Mouse (Mus musculus) neural tube, embryonic 11.5 days (tissue): ENCODE measurements around the gene Spock1. TPM values are rescaled to one million over a fixed set of nuclear protein-coding genes. Genes with fewer than 3 reads are reported as not detected.

Experiments used
- ATAC-seq: fragments of 200-750 bp; cut with Nextera tagmentation; 2 replicates; pipeline ENCODE4 v1.8.0; 2017; ENCODE audit warnings: moderate number of reproducible peaks, mild to moderate bottlenecking, moderate TSS enrichment, moderate library complexity; ENCODE audit not compliant: insufficient read depth, low FRiP score, low TSS enrichment
- DNase-seq: peaks from one replicate; pipeline ENCODE4 v3.0.0-alpha.2; 2015; ENCODE audit warnings: low spot score
- H3K27ac ChIP-seq: fragments of 300-500 bp; sonication (generic); 2 replicates; pipeline ENCODE4 v1.5.1; 2014; ENCODE audit warnings: low read depth, mild to moderate bottlenecking, low read length
- H3K27me3 ChIP-seq: fragments of 300-500 bp; sonication (generic); 2 replicates; pipeline ENCODE4 v1.6.1; 2014; ENCODE audit warnings: mild to moderate bottlenecking, low read length, mixed read lengths; ENCODE audit not compliant: control insufficient read depth, insufficient read depth
- H3K36me3 ChIP-seq: fragments of 300-500 bp; sonication (generic); 2 replicates; pipeline ENCODE4 v1.6.1; 2014; ENCODE audit warnings: mild to moderate bottlenecking, low read length, moderate library complexity, mixed read lengths; ENCODE audit not compliant: control insufficient read depth, insufficient read depth
- H3K4me1 ChIP-seq: fragments of 300-500 bp; sonication (generic); 2 replicates; pipeline ENCODE4 v1.6.1; 2014; ENCODE audit warnings: low read length, mixed read lengths; ENCODE audit not compliant: control insufficient read depth, insufficient read depth
- H3K4me2 ChIP-seq: fragments of 300-500 bp; sonication (generic); 2 replicates; pipeline ENCODE4 v1.6.1; 2014; ENCODE audit warnings: low read depth, mild to moderate bottlenecking, moderate library complexity
- H3K4me3 ChIP-seq: fragments of 300-500 bp; sonication (generic); 2 replicates; pipeline ENCODE4 v1.5.1; 2014; ENCODE audit warnings: low read depth, low read length
- H3K9ac ChIP-seq: fragments of 300-500 bp; sonication (generic); 2 replicates; pipeline ENCODE4 v1.6.1; 2014; ENCODE audit warnings: mild to moderate bottlenecking, low read length
- H3K9me3 ChIP-seq: fragments of 300-500 bp; sonication (generic); 2 replicates; pipeline ENCODE4 v1.6.1; 2016; ENCODE audit warnings: low read length; ENCODE audit not compliant: control insufficient read depth
- WGBS: fragments of 180-500 bp; shearing (Covaris S2); extraction: QIAGEN DNeasy Blood & Tissue Kit; methylation state at CpG from one replicate; pipeline ENCODE4 v1.1.7; 2014; 5-methylcytosine and 5-hydroxymethylcytosine counted together
- polyA plus RNA-seq: library from polyadenylated mRNA; unstranded; fragments of >200 nt; fragmentation: Nextera tagmentation; extraction: Ambion mirVana; gene quantifications from 2 replicates; pipeline ENCODE4 v1.2.1, GENCODE M21; 2014

Spock1 gene
- polyA plus RNA-seq, 1 experiment from 2014 or later = 23.3 TPM

DNA sequence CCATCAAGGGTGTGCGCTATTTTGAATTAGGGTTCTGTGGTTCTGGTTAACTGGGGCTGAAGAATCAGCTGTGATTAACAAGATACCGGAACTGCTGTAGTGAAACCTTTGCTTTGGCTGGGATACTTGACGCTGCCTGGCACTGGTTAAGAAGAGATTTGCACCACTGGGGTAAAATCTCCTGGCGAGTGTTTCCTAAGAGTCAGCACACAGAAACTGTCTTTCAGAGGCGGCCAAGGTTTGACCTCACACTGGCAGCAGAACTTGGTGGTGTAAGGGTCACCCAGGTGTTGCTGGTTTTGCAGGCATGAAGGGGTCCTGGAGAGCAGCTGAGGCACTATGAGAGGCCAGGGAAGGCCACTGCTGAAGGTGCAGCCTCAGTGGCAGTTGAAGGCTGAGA lies 489.4 kb downstream of the Spock1 start:
- H3K4me2 ChIP-seq = no peak overlapping the region
- H3K4me3 ChIP-seq = no peak overlapping the region
- no peak overlapping the region for H3K27ac ChIP-seq
- H3K9me3 ChIP-seq = no peaks in the 10 kb centered on the region
- WGBS = 94% methylated on average over 5 of the region's 5 CpGs
- H3K4me1 ChIP-seq = no peaks in the 10 kb centered on the region
- H3K27me3 ChIP-seq = no peaks in the 10 kb centered on the region
- H3K9ac ChIP-seq = no peak overlapping the region
- no peak for DNase-seq
- ATAC-seq = no peak
- no peaks in the 10 kb centered on the region for H3K36me3 ChIP-seq

DNA sequence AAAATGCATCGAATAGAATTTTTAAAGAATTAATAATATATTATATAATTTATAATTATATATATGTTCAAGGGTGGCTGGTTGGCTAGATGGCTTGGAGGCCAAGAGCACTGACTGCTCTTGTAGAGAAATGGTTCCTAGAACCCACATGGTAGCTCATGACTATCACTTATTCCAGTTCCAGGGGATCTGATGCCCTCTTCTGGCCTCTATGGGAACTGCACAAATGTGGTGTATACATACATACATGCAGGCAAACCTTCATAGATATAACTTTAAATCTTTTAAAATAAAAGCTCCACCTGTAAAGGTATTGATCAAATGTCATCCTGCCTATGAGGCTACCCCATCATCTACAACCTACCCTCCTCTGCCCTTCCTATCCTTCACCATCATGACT lies 493.4 kb downstream of the Spock1 start:
- Histone ChIP-seq H3K27ac (no peak overlapping the region), H3K27me3 (no peaks in the 10 kb centered on the region), H3K4me3 (no peak overlapping the region), H3K4me2 (no peak overlapping the region), H3K4me1 (no peaks in the 10 kb centered on the region), H3K36me3 (no peaks in the 10 kb centered on the region), H3K9ac (no peak overlapping the region), H3K9me3 (no peaks in the 10 kb centered on the region)
- ATAC-seq (no peak), DNase-seq (no peak)
- 92% methylated on average over 1 of the region's 1 CpGs for WGBS

DNA sequence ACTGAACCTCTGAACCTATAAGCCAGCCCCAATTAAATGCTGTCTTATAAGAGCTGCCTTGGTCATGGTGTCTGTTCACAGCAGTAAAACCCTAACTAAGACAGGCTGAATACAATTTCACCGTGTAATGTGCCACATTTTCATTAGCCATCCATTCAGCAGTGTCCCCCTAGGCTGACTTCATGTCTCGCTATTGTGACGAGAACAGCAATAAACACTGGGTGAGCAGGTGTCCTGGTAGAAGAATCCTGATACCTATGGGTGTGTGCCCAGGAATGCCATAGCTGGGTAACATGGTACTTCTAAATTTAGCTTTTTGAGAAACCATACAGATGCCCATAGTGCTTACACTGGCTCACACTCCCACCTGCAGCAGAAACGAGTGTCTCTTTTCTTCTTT lies 500.5 kb downstream of the Spock1 start:
- DNase-seq (no peak), ATAC-seq (no peak)
- Histone ChIP-seq H3K9ac (no peak overlapping the region), H3K4me3 (no peak overlapping the region), H3K36me3 (no peaks in the 10 kb centered on the region), H3K9me3 (no peaks in the 10 kb centered on the region), H3K4me2 (no peak overlapping the region), H3K4me1 (no peaks in the 10 kb centered on the region), H3K27me3 (no peaks in the 10 kb centered on the region), H3K27ac (no peak overlapping the region)
- 84% methylated on average over 4 of the region's 4 CpGs for WGBS

DNA sequence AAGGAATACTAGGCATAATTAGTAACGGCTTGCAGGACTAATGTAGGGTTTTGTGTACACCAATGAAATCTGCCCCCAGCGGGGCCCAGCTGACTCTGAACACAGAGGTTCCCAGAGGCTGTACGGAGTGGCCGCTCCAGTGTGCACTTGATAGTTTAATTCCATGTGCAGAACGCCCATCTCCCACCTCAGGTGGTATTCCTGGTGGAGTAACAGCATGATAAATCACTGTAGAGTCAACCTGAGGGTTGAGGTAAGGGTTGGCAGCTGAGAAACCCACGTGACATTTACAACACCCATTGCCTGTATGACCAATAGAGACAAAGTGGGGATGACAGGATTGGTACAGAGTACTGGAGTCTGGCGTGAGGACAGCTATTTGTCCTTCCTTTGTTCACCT lies 505.7 kb downstream of the Spock1 start:
- Histone ChIP-seq H3K36me3 (no peaks in the 10 kb centered on the region), H3K4me3 (no peak overlapping the region), H3K27ac (no peak overlapping the region), H3K9me3 (no peaks in the 10 kb centered on the region), H3K27me3 (no peaks in the 10 kb centered on the region), H3K4me1 (no peaks in the 10 kb centered on the region), H3K9ac (no peak overlapping the region), H3K4me2 (no peak overlapping the region)
- ATAC-seq (no peak), DNase-seq (no peak)
- 84% methylated on average over 7 of the region's 7 CpGs for WGBS

DNA sequence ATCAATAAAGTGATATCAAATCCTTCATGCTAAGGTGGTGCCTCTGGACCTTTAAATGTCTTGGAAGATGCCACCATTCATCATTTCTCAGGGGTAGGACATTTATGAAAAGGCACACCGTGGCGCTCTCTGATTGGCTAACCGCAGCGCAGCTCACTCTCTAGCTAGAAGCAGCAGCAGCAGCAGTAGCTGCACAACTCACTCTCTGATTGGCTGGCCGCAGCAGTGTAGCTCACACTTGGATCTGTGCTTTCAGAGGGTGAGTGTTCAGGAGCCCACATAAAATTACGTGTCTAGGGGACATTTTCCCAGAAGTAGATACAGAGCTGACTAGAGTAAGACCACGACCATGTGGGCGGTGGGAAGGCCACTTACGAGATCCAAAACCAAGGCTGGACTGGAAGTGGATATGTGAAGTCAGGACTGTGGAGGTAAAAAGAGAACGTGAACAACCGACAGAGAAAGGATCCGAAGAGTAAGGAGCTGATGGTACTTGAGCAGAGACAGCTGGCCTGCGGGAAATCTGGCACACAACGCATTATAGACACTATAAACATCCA lies 535.9 kb downstream of the Spock1 start:
- H3K27me3 ChIP-seq = no peaks in the 10 kb centered on the region
- H3K4me1 ChIP-seq = no peaks in the 10 kb centered on the region
- no peaks in the 10 kb centered on the region for H3K36me3 ChIP-seq
- WGBS = 92% methylated on average over 14 of the region's 14 CpGs
- H3K4me3 ChIP-seq = no peak overlapping the region
- H3K4me2 ChIP-seq = no peak overlapping the region
- ATAC-seq (no peak), DNase-seq (no peak)
- H3K27ac ChIP-seq = no peak overlapping the region
- no peaks in the 10 kb centered on the region for H3K9me3 ChIP-seq
- no peak overlapping the region for H3K9ac ChIP-seq

Other genes with a start within 250 kb of the Spock1 start
- gene Klhl3, start 205.3 kb upstream of the Spock1 start, polyA plus RNA-seq = 3.3 and 3.5 TPM in 2 replicates
- gene Hnrnpa0, start 220.2 kb upstream of the Spock1 start, polyA plus RNA-seq = 47.3 and 51.0 TPM in 2 replicates
- gene Idnk, start 249.3 kb upstream of the Spock1 start, polyA plus RNA-seq = 46.3 and 54.4 TPM in 2 replicates